Mouse (Mus musculus): ENCODE measurements around the gene Nfkb1.

GRCm38 (mm10) chr3:135564706-135565105 is 126.6 kb downstream of the Nfkb1 start:
- TF ChIP-seq POLR2A (IDR thresholded peaks at IDR 0.05; ENCODE audit: insufficient read depth, low read length), result no peak
- TF ChIP-seq CTCF (IDR thresholded peaks at IDR 0.05; ENCODE audit: low read depth, low read length), result no peak
- no peak for TF ChIP-seq EP300 (IDR thresholded peaks at IDR 0.05; ENCODE audit: insufficient read depth, low read depth, low read length)
